Mouse (Mus musculus): ENCODE measurements at regions not wholly inside any gene's neighbourhood (a gene's known extent, or its start where the extent isn't known, plus 50 kb on each side); places are given as distances from the start of the nearest gene placed in this dataset.

DNA sequence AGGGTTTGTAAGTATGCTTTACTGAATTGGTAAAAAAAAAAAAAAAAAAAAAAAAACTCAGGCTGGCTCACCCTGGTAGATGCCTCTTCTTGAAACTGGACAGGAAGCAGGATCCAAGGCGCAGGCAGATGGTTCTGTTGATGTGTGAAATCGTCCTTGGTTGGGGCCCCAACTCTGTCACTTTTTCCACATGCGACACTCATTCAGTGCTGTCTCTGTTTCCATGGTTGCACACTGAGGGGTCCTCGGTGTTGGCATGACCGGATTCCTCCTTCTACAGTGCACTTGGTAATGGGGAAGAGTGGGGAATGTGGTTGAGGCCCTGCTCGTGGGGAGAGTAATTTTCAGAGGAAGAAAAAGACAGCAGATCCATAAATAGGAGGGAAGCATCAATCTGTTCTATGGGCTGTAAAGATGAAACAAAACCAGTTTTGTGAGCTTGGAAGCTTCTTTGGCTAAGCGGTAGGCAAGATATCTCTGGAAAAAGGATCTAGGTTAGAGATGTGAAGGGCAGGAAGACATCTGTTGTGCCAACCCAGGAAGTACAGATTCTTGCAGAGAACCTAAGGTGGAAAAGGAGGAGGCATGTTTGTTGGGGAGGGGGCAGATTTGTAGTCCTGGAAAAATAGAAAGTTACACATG lies 394.4 kb downstream of the Tmem132b start:
- Histone ChIP-seq H3K4me3 (ENCODE audit: insufficient read depth, low read length) (no peak overlapping the region), H3K4me1 (ENCODE audit: control insufficient read depth, insufficient read depth, low read length) (no peaks in the 10 kb centered on the region), H3K27ac (ENCODE audit: insufficient read depth, low read length) (no peak overlapping the region)
- TF ChIP-seq POLR2A (IDR thresholded peaks at IDR 0.05; ENCODE audit: low read depth, low read length), result no peak

DNA sequence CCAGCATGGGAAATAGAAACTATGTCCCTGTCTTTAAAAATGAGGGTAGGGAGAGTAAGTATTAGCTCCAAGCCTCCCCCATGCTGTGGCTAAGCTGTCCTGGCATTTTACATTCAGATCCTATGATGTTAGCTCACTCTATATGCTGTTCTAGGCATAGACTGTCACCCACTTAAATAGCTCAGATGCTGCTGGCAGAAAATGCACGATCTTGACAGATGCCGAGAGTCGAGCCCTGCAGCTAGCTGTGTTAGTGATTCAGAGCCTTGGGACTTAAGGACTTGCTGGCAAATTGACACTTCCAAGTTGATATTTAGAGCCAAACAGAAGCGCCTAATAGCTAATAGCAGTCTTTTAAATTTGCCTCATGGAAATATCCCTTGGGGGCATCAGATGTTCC lies 399.9 kb downstream of the Tmem132b start:
- Histone ChIP-seq H3K27ac (ENCODE audit: insufficient read depth, low read length) (no peak overlapping the region), H3K4me3 (ENCODE audit: insufficient read depth, low read length) (no peak overlapping the region), H3K4me1 (ENCODE audit: control insufficient read depth, insufficient read depth, low read length) (no peaks in the 10 kb centered on the region)
- TF ChIP-seq CTCF (IDR thresholded peaks at IDR 0.05; ENCODE audit: borderline replicate concordance, insufficient read depth, low read length), result no peak
- TF ChIP-seq POLR2A (IDR thresholded peaks at IDR 0.05; ENCODE audit: low read depth, low read length), result no peak

DNA sequence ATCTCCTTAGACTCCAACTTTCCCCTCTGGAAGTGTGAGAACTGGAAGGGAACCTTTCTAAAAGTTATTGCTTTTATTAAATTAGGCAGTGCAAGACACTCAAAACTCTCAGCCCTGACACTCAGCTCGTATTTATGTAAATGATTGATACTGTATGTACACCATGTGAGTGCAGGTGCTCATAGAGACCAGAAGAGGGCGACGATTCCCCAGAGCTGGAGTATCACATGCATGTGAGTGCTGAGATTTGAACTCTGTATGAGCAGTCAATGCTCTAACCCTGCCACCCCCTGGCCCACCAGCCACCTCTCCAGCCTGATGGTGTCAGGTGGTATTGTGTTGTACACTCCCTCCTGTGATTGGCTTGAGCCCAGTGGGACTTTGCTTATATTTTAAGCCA lies 407.8 kb downstream of the Tmem132b start:
- TF ChIP-seq POLR2A (IDR thresholded peaks at IDR 0.05; ENCODE audit: low read depth, low read length) (no peak), CTCF (IDR thresholded peaks at IDR 0.05; ENCODE audit: borderline replicate concordance, insufficient read depth, low read length) (no peak)
- no peak overlapping the region for H3K4me3 ChIP-seq (ENCODE audit: insufficient read depth, low read length)
- no peak overlapping the region for H3K27ac ChIP-seq (ENCODE audit: insufficient read depth, low read length)
- no peaks in the 10 kb centered on the region for H3K4me1 ChIP-seq (ENCODE audit: control insufficient read depth, insufficient read depth, low read length)

DNA sequence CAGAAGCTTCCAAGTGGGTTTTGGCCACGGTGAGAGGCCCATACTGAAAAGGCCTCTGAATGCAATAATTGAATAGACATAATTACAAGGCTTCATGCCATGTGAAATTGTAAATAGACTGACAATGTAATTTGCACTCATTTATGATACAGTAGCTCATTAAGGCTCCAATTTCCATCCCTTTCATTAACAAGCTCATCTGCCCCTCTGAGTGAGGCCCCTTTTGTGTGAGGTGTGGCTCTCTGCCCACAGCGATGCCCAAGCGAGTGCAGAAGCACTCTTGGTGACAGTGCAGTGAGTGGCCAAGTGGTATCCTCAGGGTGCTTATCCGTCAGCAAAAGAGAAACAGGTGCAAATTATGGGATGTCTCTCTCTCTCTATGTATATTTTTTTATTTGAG lies 415.2 kb downstream of the Tmem132b start:
- Histone ChIP-seq H3K4me1 (ENCODE audit: control insufficient read depth, insufficient read depth, low read length) (no peaks in the 10 kb centered on the region), H3K4me3 (ENCODE audit: insufficient read depth, low read length) (no peak overlapping the region), H3K27ac (ENCODE audit: insufficient read depth, low read length) (no peak overlapping the region)
- no peak for TF ChIP-seq CTCF (IDR thresholded peaks at IDR 0.05; ENCODE audit: borderline replicate concordance, insufficient read depth, low read length)
- no peak for TF ChIP-seq POLR2A (IDR thresholded peaks at IDR 0.05; ENCODE audit: low read depth, low read length)

DNA sequence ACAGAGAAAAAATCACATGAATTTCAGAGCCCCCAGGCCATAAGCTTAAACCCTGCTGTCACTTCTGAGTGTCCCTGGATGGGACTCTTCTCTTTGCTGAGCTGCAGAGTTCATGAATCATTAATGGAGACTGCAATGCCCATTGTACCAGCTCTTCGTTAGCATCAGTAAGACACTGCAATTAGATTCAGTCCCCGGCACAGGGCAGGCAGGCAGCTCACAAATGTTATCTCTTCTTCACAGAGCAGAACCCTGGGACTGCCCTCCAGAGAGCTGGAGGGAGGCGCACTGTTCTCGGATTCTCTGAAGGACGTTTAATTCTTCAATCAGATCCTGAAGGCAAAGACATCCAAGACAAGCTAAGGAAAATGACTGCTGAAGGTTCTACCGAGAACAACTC lies 420.1 kb downstream of the Tmem132b start:
- Histone ChIP-seq H3K4me3 (ENCODE audit: insufficient read depth, low read length) (no peak overlapping the region), H3K4me1 (ENCODE audit: control insufficient read depth, insufficient read depth, low read length) (no peaks in the 10 kb centered on the region), H3K27ac (ENCODE audit: insufficient read depth, low read length) (no peak overlapping the region)
- TF ChIP-seq POLR2A (IDR thresholded peaks at IDR 0.05; ENCODE audit: low read depth, low read length), result no peak
- TF ChIP-seq CTCF (IDR thresholded peaks at IDR 0.05; ENCODE audit: borderline replicate concordance, insufficient read depth, low read length), result no peak

DNA sequence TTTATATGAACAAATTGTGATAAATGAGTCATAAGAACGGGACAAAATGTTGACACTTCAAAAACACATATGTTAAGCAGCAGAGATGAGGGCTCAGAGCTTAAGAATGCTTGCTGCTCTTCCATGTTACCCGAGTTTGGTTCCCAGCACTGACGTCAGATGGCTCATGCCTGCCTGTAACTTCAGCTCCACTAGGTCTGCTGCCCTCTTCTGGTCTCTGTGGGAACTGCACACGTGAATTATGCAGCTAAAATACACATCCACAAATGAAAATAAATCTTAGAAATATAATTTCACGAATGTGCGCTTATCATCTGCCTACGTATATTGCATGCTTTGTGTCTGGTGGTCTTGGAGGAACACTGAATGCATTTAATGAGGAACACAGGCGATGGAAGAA lies 432.5 kb downstream of the Tmem132b start:
- no peaks in the 10 kb centered on the region for H3K4me1 ChIP-seq (ENCODE audit: control insufficient read depth, insufficient read depth, low read length)
- no peak overlapping the region for H3K4me3 ChIP-seq (ENCODE audit: insufficient read depth, low read length)
- TF ChIP-seq POLR2A (IDR thresholded peaks at IDR 0.05; ENCODE audit: low read depth, low read length), result no peak
- peak; percentile 36; the same call in 1 of the 2 replicates for TF ChIP-seq CTCF (IDR thresholded peaks at IDR 0.05; ENCODE audit: borderline replicate concordance, insufficient read depth, low read length)
- no peak overlapping the region for H3K27ac ChIP-seq (ENCODE audit: insufficient read depth, low read length)

DNA sequence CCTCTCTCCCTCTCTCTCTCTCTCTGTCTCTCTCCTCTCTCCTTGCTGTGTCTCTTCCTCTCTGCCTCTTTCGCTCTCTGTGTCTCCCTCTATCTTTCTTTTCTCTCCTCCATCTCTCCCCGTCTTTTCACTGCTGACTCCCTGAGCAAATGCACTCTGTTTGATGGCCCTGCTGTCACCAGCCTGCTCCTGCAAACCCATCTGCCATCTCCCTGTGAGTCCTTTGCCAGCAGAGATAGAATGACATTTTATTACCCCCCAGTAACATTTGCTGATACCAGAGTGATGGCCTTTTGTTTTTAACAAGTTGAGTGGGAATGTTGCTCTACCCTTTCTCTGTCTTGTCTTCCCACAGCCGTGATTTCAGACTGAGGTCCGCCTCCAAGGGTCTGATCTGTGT lies 436.6 kb downstream of the Tmem132b start:
- no peaks in the 10 kb centered on the region for H3K4me1 ChIP-seq (ENCODE audit: control insufficient read depth, insufficient read depth, low read length)
- TF ChIP-seq POLR2A (IDR thresholded peaks at IDR 0.05; ENCODE audit: low read depth, low read length) (no peak), CTCF (IDR thresholded peaks at IDR 0.05; ENCODE audit: borderline replicate concordance, insufficient read depth, low read length) (no peak)
- no peak overlapping the region for H3K27ac ChIP-seq (ENCODE audit: insufficient read depth, low read length)
- no peak overlapping the region for H3K4me3 ChIP-seq (ENCODE audit: insufficient read depth, low read length)

DNA sequence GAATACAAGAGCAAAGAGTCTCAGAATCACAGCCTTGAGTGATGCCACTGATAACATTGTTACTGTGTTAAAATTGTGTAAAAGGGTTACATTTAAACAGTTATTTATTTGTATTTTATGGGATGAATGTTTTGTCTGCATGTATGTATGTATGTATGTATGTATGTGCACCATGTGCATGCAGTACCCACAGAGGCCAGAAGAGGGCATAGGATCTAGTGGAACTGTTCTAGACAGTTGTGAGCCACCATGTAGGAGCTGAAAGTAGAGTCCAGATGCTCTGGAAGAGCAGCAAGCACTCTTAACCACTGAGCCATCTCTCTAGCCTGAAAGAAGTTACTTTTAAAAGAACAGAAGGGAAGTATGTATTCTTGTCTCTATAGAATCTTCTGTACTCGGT lies 442.5 kb downstream of the Tmem132b start:
- Histone ChIP-seq H3K27ac (ENCODE audit: insufficient read depth, low read length) (no peak overlapping the region), H3K4me3 (ENCODE audit: insufficient read depth, low read length) (no peak overlapping the region), H3K4me1 (ENCODE audit: control insufficient read depth, insufficient read depth, low read length) (no peaks in the 10 kb centered on the region)
- TF ChIP-seq CTCF (IDR thresholded peaks at IDR 0.05; ENCODE audit: borderline replicate concordance, insufficient read depth, low read length), result no peak
- no peak for TF ChIP-seq POLR2A (IDR thresholded peaks at IDR 0.05; ENCODE audit: low read depth, low read length)

DNA sequence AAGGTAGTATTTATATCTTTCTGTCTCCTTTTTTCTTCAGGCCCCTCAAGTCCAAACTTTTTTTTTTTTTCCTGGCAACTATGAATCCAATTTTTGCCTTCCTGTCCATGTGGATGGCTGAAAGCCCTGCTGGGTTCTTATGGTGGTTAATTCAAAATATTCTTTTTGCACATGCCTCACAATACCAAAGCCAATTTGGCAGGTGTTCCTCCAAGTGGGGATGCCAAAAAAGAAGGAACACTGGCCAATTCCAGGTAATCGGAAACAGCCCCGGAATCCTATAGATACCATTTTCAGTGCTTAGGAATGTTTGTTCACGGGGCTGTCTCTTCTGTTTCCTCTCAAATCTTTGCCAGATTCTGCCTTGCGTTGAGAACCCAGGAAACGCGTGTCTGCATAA lies 448.2 kb downstream of the Tmem132b start:
- Histone ChIP-seq H3K27ac (ENCODE audit: insufficient read depth, low read length) (no peak overlapping the region), H3K4me3 (ENCODE audit: insufficient read depth, low read length) (no peak overlapping the region), H3K4me1 (ENCODE audit: control insufficient read depth, insufficient read depth, low read length) (no peaks in the 10 kb centered on the region)
- TF ChIP-seq POLR2A (IDR thresholded peaks at IDR 0.05; ENCODE audit: low read depth, low read length) (no peak), CTCF (IDR thresholded peaks at IDR 0.05; ENCODE audit: borderline replicate concordance, insufficient read depth, low read length) (no peak)

DNA sequence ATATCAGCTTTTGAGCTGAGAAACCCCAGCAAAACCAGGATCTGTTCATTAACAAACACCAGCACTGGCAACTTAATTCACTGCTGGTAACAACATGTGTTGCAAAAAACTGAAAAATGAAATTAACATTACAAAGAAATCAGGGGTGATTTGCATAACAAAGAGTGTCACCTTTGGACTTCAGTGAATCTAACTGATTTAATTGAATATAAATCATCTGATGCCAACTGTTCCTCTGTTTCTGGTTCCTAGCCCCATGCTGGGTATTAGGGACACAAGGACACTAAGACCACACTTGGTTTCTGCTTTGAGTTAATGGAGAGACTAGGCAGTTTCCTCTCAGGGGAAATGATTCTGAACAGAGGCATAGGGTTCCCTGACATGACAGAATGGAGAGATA lies 453.8 kb downstream of the Tmem132b start:
- TF ChIP-seq POLR2A (IDR thresholded peaks at IDR 0.05; ENCODE audit: low read depth, low read length), result no peak
- Histone ChIP-seq H3K27ac (ENCODE audit: insufficient read depth, low read length) (no peak overlapping the region), H3K4me1 (ENCODE audit: control insufficient read depth, insufficient read depth, low read length) (no peaks in the 10 kb centered on the region), H3K4me3 (ENCODE audit: insufficient read depth, low read length) (no peak overlapping the region)

DNA sequence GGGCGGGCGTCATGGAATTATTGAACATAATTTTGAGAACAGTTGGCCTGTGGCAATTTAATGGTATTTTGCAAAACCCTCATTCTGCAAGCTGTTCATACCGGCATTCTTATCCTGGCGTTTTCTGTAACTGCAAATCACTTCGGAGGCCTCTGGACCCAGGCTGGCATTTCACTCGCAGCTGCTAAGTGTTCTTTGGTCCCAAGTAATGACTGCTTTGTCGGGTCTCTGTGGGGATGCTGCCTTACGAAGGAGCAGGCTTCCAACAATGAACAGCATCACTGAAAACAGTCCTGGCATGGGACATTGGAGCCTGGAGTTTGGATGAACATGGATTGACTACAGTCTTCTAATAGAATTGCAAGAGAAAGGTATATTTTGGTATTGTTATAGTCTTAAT lies 465.6 kb downstream of the Tmem132b start:
- Histone ChIP-seq H3K4me3 (ENCODE audit: insufficient read depth, low read length) (no peak overlapping the region), H3K4me1 (ENCODE audit: control insufficient read depth, insufficient read depth, low read length) (no peaks in the 10 kb centered on the region), H3K27ac (ENCODE audit: insufficient read depth, low read length) (no peak overlapping the region)
- TF ChIP-seq CTCF (IDR thresholded peaks at IDR 0.05; ENCODE audit: borderline replicate concordance, insufficient read depth, low read length) (no peak), POLR2A (IDR thresholded peaks at IDR 0.05; ENCODE audit: low read depth, low read length) (no peak)
